Mouse (Mus musculus): ENCODE results near the gene Gm38431. TPM values are rescaled to one million over a fixed set of nuclear protein-coding genes. Genes with fewer than 3 reads are reported as not detected.

Gene Gm38431
- polyA plus RNA-seq (2021; fragmentation: Nextera tagmentation) = 10.2 and 15.7 TPM in 2 replicates
- long read RNA-seq, experiment 1, partial matches to known transcripts = 1 of 3 reads
- long read RNA-seq, experiment 1, other reads (novel, unspliced or antisense) = 2 of 3 reads
- long read RNA-seq, experiment 2, partial matches to known transcripts = 0 of 8 reads
- long read RNA-seq, experiment 2, other reads (novel, unspliced or antisense) = 4 of 8 reads

GRCm38 (mm10) chr9:21091707-21092320, at the start of gene Gm38431, which contains the start of gene Raver1:
Gm38431 (minus strand) TSS chr9:21091997.
Raver1 (minus strand) TSS chr9:21092008.

GRCm38 (mm10) chr9:21131059-21131956, 39.5 kb upstream of the Gm38431 start, which contains the start of gene Tyk2:
Tyk2 (minus strand) TSS chr9:21131243.

GRCm38 (mm10) chr9:21073044-21073840, 18.6 kb downstream of the Gm38431 start, which contains the start of the genes Gm49373 and Fdx1l:
Gm49373 (minus strand) TSS chr9:21073096.
Fdx1l (minus strand) TSS chr9:21073614.

GRCm38 (mm10) chr9:21067006-21067684, 24.7 kb downstream of the Gm38431 start, which contains the start of gene Zglp1:
Zglp1 (minus strand) TSS chr9:21067093.

GRCm38 (mm10) chr9:21031896-21032351, 59.9 kb downstream of the Gm38431 start, which contains the start of gene Icam5:
Icam5 (plus strand) TSS chr9:21032073.

GRCm38 (mm10) chr9:21029291-21030054, 62.3 kb downstream of the Gm38431 start, which contains the start of gene Icam4:
Icam4 (plus strand) TSS chr9:21029373.

Small RNAs within 50 kb of the gene (microRNA-seq; reads per million reads assigned to microRNA genes)
- gene Mir1900 (not detected), gene Mir7082 (not detected)

Other genes starting within 250 kb of the Gm38431 start
- gene A230050P20Rik, start 223.4 kb downstream of the Gm38431 start, polyA plus RNA-seq (2021; fragmentation: Nextera tagmentation) = 29.3 and 32.9 TPM in 2 replicates
- 20.1 and 21.8 TPM in 2 replicates for gene Angptl6, start 212.3 kb downstream of the Gm38431 start, polyA plus RNA-seq (2021; fragmentation: Nextera tagmentation)
- 13.0 and 17.4 TPM in 2 replicates for gene Ppan, start 203.8 kb downstream of the Gm38431 start, polyA plus RNA-seq (2021; fragmentation: Nextera tagmentation)
- 184 and 197 TPM in 2 replicates for gene Eif3g, start 193.4 kb downstream of the Gm38431 start, polyA plus RNA-seq (2021; fragmentation: Nextera tagmentation)
- gene Dnmt1, start 132.1 kb downstream of the Gm38431 start, polyA plus RNA-seq (2021; fragmentation: Nextera tagmentation) = 7.4 and 8.8 TPM in 2 replicates
- gene S1pr2, start 115.2 kb downstream of the Gm38431 start, polyA plus RNA-seq (2021; fragmentation: Nextera tagmentation) = 3.2 and 3.8 TPM in 2 replicates
- gene Mrpl4, start 89.3 kb downstream of the Gm38431 start, polyA plus RNA-seq (2021; fragmentation: Nextera tagmentation) = 135 and 156 TPM in 2 replicates
- 1.2 and 2.0 TPM in 2 replicates for gene Icam1, start 76.0 kb downstream of the Gm38431 start, polyA plus RNA-seq (2021; fragmentation: Nextera tagmentation)
- 2.9 and 3.0 TPM in 2 replicates for gene Icam4, start 62.6 kb downstream of the Gm38431 start, polyA plus RNA-seq (2021; fragmentation: Nextera tagmentation)
- 93.7 and 111 TPM in 2 replicates for gene Icam5, start 59.9 kb downstream of the Gm38431 start, polyA plus RNA-seq (2021; fragmentation: Nextera tagmentation)
- gene Zglp1, start 24.9 kb downstream of the Gm38431 start, polyA plus RNA-seq (2021; fragmentation: Nextera tagmentation) = not detected in 2 replicates
- gene Gm49373, start 18.9 kb downstream of the Gm38431 start, polyA plus RNA-seq (2021; fragmentation: Nextera tagmentation) = 0.33 and 0.50 TPM in 2 replicates
- gene Fdx1l, start 18.4 kb downstream of the Gm38431 start, polyA plus RNA-seq (2021; fragmentation: Nextera tagmentation) = 201 and 219 TPM in 2 replicates
- gene Raver1, start within 50 bp of the Gm38431 start, polyA plus RNA-seq (2021; fragmentation: Nextera tagmentation) = 6.2 and 7.8 TPM in 2 replicates
- gene Tyk2, start 39.2 kb upstream of the Gm38431 start, polyA plus RNA-seq (2021; fragmentation: Nextera tagmentation) = 2.5 and 2.8 TPM in 2 replicates
- 160 and 167 TPM in 2 replicates for gene Cdc37, start 58.0 kb upstream of the Gm38431 start, polyA plus RNA-seq (2021; fragmentation: Nextera tagmentation)
- gene Pde4a, start 73.7 kb upstream of the Gm38431 start, polyA plus RNA-seq (2021; fragmentation: Nextera tagmentation) = 29.0 and 36.9 TPM in 2 replicates
- gene Keap1, start 147.4 kb upstream of the Gm38431 start, polyA plus RNA-seq (2021; fragmentation: Nextera tagmentation) = 66.2 and 66.6 TPM in 2 replicates
- 17.8 and 19.0 TPM in 2 replicates for gene S1pr5, start 156.4 kb upstream of the Gm38431 start, polyA plus RNA-seq (2021; fragmentation: Nextera tagmentation)
- 40.2 and 43.9 TPM in 2 replicates for gene Atg4d, start 173.3 kb upstream of the Gm38431 start, polyA plus RNA-seq (2021; fragmentation: Nextera tagmentation)
- gene Kri1, start 196.0 kb upstream of the Gm38431 start, polyA plus RNA-seq (2021; fragmentation: Nextera tagmentation) = 2.3 and 4.6 TPM in 2 replicates
- 98.6 and 114 TPM in 2 replicates for gene Cdkn2d, start 199.4 kb upstream of the Gm38431 start, polyA plus RNA-seq (2021; fragmentation: Nextera tagmentation)
- gene Ap1m2, start 220.3 kb upstream of the Gm38431 start, polyA plus RNA-seq (2021; fragmentation: Nextera tagmentation) = 0.53 and 0.93 TPM in 2 replicates
- gene Slc44a2, start 228.7 kb upstream of the Gm38431 start, polyA plus RNA-seq (2021; fragmentation: Nextera tagmentation) = 18.0 and 18.1 TPM in 2 replicates